ENCODE assay signal across 25 mouse cellular contexts in genomic region chr8:61346941-61347340, GRCm38 (mm10).
"Had no signal": no experiment of that assay in that cellular context is flagged by ENCODE, and none has a peak within 500 bp of the region (broad histone marks: within the 10 kb centered on the region; RNA-seq: fewer than 3 reads in every experiment).

No protein-coding gene starts in this region.

- H3K4me3 ChIP-seq: heart, embryonic 13.5 days; heart, embryonic 15.5 days; hindbrain, embryonic 13.5 days; hindbrain, embryonic 15.5 days; kidney, embryonic 15.5 days; limb, embryonic 13.5 days; limb, embryonic 15.5 days; liver, embryonic 12.5 days had no signal

- H3K4me2 ChIP-seq: heart, embryonic 11.5 days; heart, embryonic 13.5 days; heart, embryonic 15.5 days; hindbrain, embryonic 13.5 days; hindbrain, embryonic 15.5 days; kidney, embryonic 15.5 days; limb, embryonic 13.5 days; limb, embryonic 15.5 days; liver, embryonic 12.5 days had no signal

- H3K27me3 ChIP-seq: heart, embryonic 13.5 days; heart, embryonic 15.5 days; hindbrain, embryonic 13.5 days; hindbrain, embryonic 15.5 days; kidney, embryonic 15.5 days; limb, embryonic 13.5 days; limb, embryonic 15.5 days; liver, embryonic 12.5 days had no signal

- H3K9ac ChIP-seq: heart, embryonic 13.5 days; heart, embryonic 15.5 days; hindbrain, embryonic 13.5 days; hindbrain, embryonic 15.5 days; kidney, embryonic 15.5 days; limb, embryonic 13.5 days; limb, embryonic 15.5 days; liver, embryonic 12.5 days had no signal

- ATAC-seq: hindbrain, postnatal 0 days; intestine, embryonic 16.5 days; liver, embryonic 12.5 days had no signal

- H3K4me1 ChIP-seq: liver, embryonic 12.5 days had no signal

- H3K9me3 ChIP-seq: heart, embryonic 13.5 days; heart, embryonic 15.5 days; hindbrain, embryonic 13.5 days; hindbrain, embryonic 15.5 days; kidney, embryonic 15.5 days; limb, embryonic 13.5 days; limb, embryonic 15.5 days; liver, embryonic 12.5 days had no signal

- DNase-seq: gastrocnemius, postnatal 14 days; gastrocnemius, postnatal 36 days; heart, adult 18-20 months; heart, postnatal 14 days; heart, postnatal 36 days; kidney, adult 11 months; kidney, adult 2 months; kidney, adult 9 months; kidney, postnatal 14 days; kidney, postnatal 36 days; layer of hippocampus, adult 9-11 months; layer of hippocampus, postnatal 36 days; left cerebral cortex, postnatal 4 days had no signal

- H3K27ac ChIP-seq: heart, embryonic 13.5 days; heart, embryonic 15.5 days; hindbrain, embryonic 13.5 days; hindbrain, embryonic 15.5 days; hindbrain, postnatal 0 days; kidney, embryonic 15.5 days; kidney, postnatal 0 days; limb, embryonic 13.5 days; limb, embryonic 15.5 days; liver, embryonic 12.5 days had no signal
